Mouse (Mus musculus) embryonic stem cell, embryonic (primary cell): Measurements from ENCODE around the gene Efna4.

ENCODE experiments used
- CTCF ChIA-PET, 4 experiments: fragments of 300-600 bp in 2 of 4; fragments of 350-600 bp in 2 of 4; sonication (Branson Sonifier 250); formaldehyde crosslinking; loops; one replicate each; lab custom pipeline; 2022; ENCODE audit warnings: inconsistent platforms in 2 of 4; lab: Charles Lee
- POLR2A ChIA-PET, 4 experiments: fragments of 300-600 bp in 2 of 4; fragments of 350-600 bp in 2 of 4; sonication (Branson Sonifier 250); formaldehyde crosslinking; loops; one replicate each; lab custom pipeline; 2022; ENCODE audit warnings: antibody characterized with exemption in 4 of 4, inconsistent platforms in 1 of 4; lab: Charles Lee

Gene Efna4

GRCm38 (mm10) chr3:89315930-89316831 lies 21.6 kb downstream of the Efna4 start:
- ChIA-PET POLR2A (interaction anchor here in 3 of 4 experiments (0.6 to 3.4 kb wide), 30 partner anchors 8 to 1055 kb away, joined by 3 to 21 read pairs (median 3); partner anchors contain the start of genes Efna4 (in 1 of the 3), Flad1 (in 1 of the 3), Pygo2 (in 1 of the 3) and Scamp3 (in 1 of the 3)), CTCF (interaction anchor here (0.6 to 3.6 kb wide), 56 partner anchors 8 to 196 kb away, joined by 3 to 61 read pairs (median 5); partner anchors contain the start of genes Adam15 (in 2 of the 4), Efna4 (in 2 of the 4), Krtcap2 (in 2 of the 4) and Cks1b (in 1 of the 4))

GRCm38 (mm10) chr3:89315195-89315929 lies 22.5 kb downstream of the Efna4 start:
- CTCF ChIA-PET: interaction anchor here (0.5 to 3.2 kb wide), 19 partner anchors 10 to 803 kb away, joined by 3 to 61 read pairs (median 4); partner anchors contain the start of genes Adam15 (in 1 of the 4), Efna4 (in 1 of the 4), Krtcap2 (in 1 of the 4) and Pbxip1 (in 1 of the 4)
- POLR2A ChIA-PET: interaction anchor here in 2 of 4 experiments (0.5 to 1.6 kb wide), 7 partner anchors 13 to 264 kb away, joined by 3 to 5 read pairs (median 3); partner anchors contain the start of gene Scamp3 (in 1 of the 2)

GRCm38 (mm10) chr3:89314791-89315190 lies 23.0 kb downstream of the Efna4 start:
- ChIA-PET CTCF (interaction anchor here (0.5 to 3.2 kb wide), 16 partner anchors 9 to 802 kb away, joined by 3 to 61 read pairs (median 4); partner anchors contain the start of genes Adam15 (in 1 of the 4), Efna4 (in 1 of the 4), Krtcap2 (in 1 of the 4) and Pbxip1 (in 1 of the 4)), POLR2A (interaction anchor here in 2 of 4 experiments (0.5 to 1.6 kb wide), 5 partner anchors 12 to 188 kb away, joined by 3 to 5 read pairs (median 3); no protein-coding TSS in a partner anchor)

- CTCF ChIA-PET: no interaction called here
- POLR2A ChIA-PET: interaction anchor here in 1 of 4 experiments (0.6 kb wide), 1 partner anchor 12 kb away, joined by 3 read pairs; no protein-coding TSS in a partner anchor
These were observed 23.5 kb downstream of the Efna4 start for GRCm38 (mm10) chr3:89314340-89314739.

- ChIA-PET POLR2A (interaction anchor here in 3 of 4 experiments (0.8 to 1.8 kb wide), 22 partner anchors 9 to 271 kb away, joined by 3 to 9 read pairs (median 5); partner anchors contain the start of genes Efna3 (in 3 of the 3), Efna1 (in 2 of the 3), Cks1b (in 1 of the 3) and Krtcap2 (in 1 of the 3)), CTCF (interaction anchor here (0.5 to 1.8 kb wide), 70 partner anchors 8 to 656 kb away, joined by 3 to 31 read pairs (median 4); partner anchors contain the start of genes Efna3 (in 3 of the 4), Efna4 (in 2 of the 4), Krtcap2 (in 2 of the 4) and Trim46 (in 2 of the 4))
These were observed 29.7 kb downstream of the Efna4 start for GRCm38 (mm10) chr3:89308089-89308488.

- ChIA-PET CTCF (interaction anchor here (0.6 to 2.7 kb wide), 14 partner anchors 9 to 187 kb away, joined by 3 to 12 read pairs (median 4); partner anchors contain the start of genes Krtcap2 (in 1 of the 4) and Trim46 (in 1 of the 4)), POLR2A (interaction anchor here in 3 of 4 experiments (0.7 to 1.5 kb wide), 6 partner anchors 11 to 181 kb away, joined by 3 to 4 read pairs (median 3); partner anchors contain the start of gene Adam15 (in 1 of the 3))
These were observed 32.1 kb downstream of the Efna4 start for GRCm38 (mm10) chr3:89305551-89306325.

- ChIA-PET POLR2A (interaction anchor here in 3 of 4 experiments (1.2 to 1.6 kb wide), 4 partner anchors 10 to 117 kb away, joined by 3 to 6 read pairs (median 4); partner anchors contain the start of gene Adam15 (in 1 of the 3)), CTCF (interaction anchor here (0.6 to 2.7 kb wide), 13 partner anchors 10 to 91 kb away, joined by 3 to 12 read pairs (median 5); partner anchors contain the start of genes Krtcap2 (in 1 of the 4) and Trim46 (in 1 of the 4))
These were observed 32.7 kb downstream of the Efna4 start for GRCm38 (mm10) chr3:89305105-89305504.

- ChIA-PET CTCF (interaction anchor here in 3 of 4 experiments (0.6 to 2.7 kb wide), 10 partner anchors 11 to 675 kb away, joined by 3 to 12 read pairs (median 4); no protein-coding TSS in a partner anchor), POLR2A (interaction anchor here in 2 of 4 experiments (1.1 to 1.6 kb wide), 4 partner anchors 18 to 116 kb away, joined by 3 to 6 read pairs (median 3); partner anchors contain the start of gene Adam15 (in 1 of the 2))
These were observed 33.4 kb downstream of the Efna4 start for GRCm38 (mm10) chr3:89304440-89304839.

GRCm38 (mm10) chr3:89300514-89300913 lies 37.3 kb downstream of the Efna4 start:
- CTCF ChIA-PET: interaction anchor here (0.6 to 3.3 kb wide), 12 partner anchors 8 to 140 kb away, joined by 3 to 15 read pairs (median 4); partner anchors contain the start of gene Krtcap2 (in 1 of the 4)

GRCm38 (mm10) chr3:89300071-89300470 lies 37.8 kb downstream of the Efna4 start:
- POLR2A ChIA-PET: interaction anchor here in 2 of 4 experiments (0.9 to 2.6 kb wide), 9 partner anchors 8 to 28 kb away, joined by 3 to 13 read pairs (median 5); partner anchors contain the start of gene Efna1 (in 1 of the 2)
- CTCF ChIA-PET: interaction anchor here in 3 of 4 experiments (0.6 to 3.3 kb wide), 21 partner anchors 8 to 215 kb away, joined by 3 to 15 read pairs (median 4); partner anchors contain the start of gene Krtcap2 (in 1 of the 3)

More at GRCm38 (mm10) chr3:89300514-89300913, 37.3 kb downstream of the Efna4 start:
- POLR2A ChIA-PET: interaction anchor here in 3 of 4 experiments (0.6 to 2.6 kb wide), 6 partner anchors 8 to 73 kb away, joined by 3 to 13 read pairs (median 4); partner anchors contain the start of genes Efna1 (in 1 of the 3) and Slc50a1 (in 1 of the 3)

- CTCF ChIA-PET: interaction anchor here in 3 of 4 experiments (0.7 to 3.3 kb wide), 20 partner anchors 9 to 215 kb away, joined by 3 to 15 read pairs (median 4); partner anchors contain the start of genes Efna1 (in 1 of the 3) and Krtcap2 (in 1 of the 3)
- POLR2A ChIA-PET: interaction anchor here in 2 of 4 experiments (0.7 to 2.6 kb wide), 15 partner anchors 9 to 161 kb away, joined by 3 to 13 read pairs (median 3); partner anchors contain the start of genes Adam15 (in 1 of the 2), Efna1 (in 1 of the 2) and Slc50a1 (in 1 of the 2)
These were observed 38.3 kb downstream of the Efna4 start for GRCm38 (mm10) chr3:89299499-89299898.

- CTCF ChIA-PET: interaction anchor here in 3 of 4 experiments (0.6 to 3.3 kb wide), 18 partner anchors 9 to 183 kb away, joined by 3 to 15 read pairs (median 4); partner anchors contain the start of gene Efna1 (in 1 of the 3)
- POLR2A ChIA-PET: interaction anchor here in 2 of 4 experiments (0.7 to 2.6 kb wide), 15 partner anchors 9 to 160 kb away, joined by 3 to 13 read pairs (median 3); partner anchors contain the start of genes Adam15 (in 1 of the 2), Efna1 (in 1 of the 2) and Slc50a1 (in 1 of the 2)
These were observed 38.9 kb downstream of the Efna4 start for GRCm38 (mm10) chr3:89298908-89299307.

- CTCF ChIA-PET: interaction anchor here in 1 of 4 experiments (1.0 kb wide), 1 partner anchor 11 kb away, joined by 3 read pairs; no protein-coding TSS in a partner anchor
- POLR2A ChIA-PET: interaction anchor here in 1 of 4 experiments (1.0 to 1.9 kb wide), 5 partner anchors 9 to 81 kb away, joined by 3 to 5 read pairs (median 4); partner anchors contain the start of gene Efna1
These were observed 40.9 kb downstream of the Efna4 start for GRCm38 (mm10) chr3:89296761-89297396.

- POLR2A ChIA-PET: interaction anchor here in 3 of 4 experiments (0.5 to 1.9 kb wide), 9 partner anchors 9 to 1313 kb away, joined by 3 to 6 read pairs (median 3); partner anchors contain the start of genes Efna1 (in 1 of the 3) and Fdps (in 1 of the 3)
These were observed 42.1 kb downstream of the Efna4 start for GRCm38 (mm10) chr3:89295685-89296230.

More at GRCm38 (mm10) chr3:89295685-89296230, 42.1 kb downstream of the Efna4 start:
- CTCF ChIA-PET: interaction anchor here in 2 of 4 experiments (0.6 to 0.7 kb wide), 4 partner anchors 13 to 260 kb away, joined by 3 to 7 read pairs (median 4); no protein-coding TSS in a partner anchor
